Mouse (Mus musculus): ENCODE results near the gene Pepd. TPM values are rescaled to one million over a fixed set of nuclear protein-coding genes. Genes with fewer than 3 reads are reported as not detected.

Pepd gene
- polyA plus RNA-seq, 1 experiment = 4.7 TPM

DNA sequence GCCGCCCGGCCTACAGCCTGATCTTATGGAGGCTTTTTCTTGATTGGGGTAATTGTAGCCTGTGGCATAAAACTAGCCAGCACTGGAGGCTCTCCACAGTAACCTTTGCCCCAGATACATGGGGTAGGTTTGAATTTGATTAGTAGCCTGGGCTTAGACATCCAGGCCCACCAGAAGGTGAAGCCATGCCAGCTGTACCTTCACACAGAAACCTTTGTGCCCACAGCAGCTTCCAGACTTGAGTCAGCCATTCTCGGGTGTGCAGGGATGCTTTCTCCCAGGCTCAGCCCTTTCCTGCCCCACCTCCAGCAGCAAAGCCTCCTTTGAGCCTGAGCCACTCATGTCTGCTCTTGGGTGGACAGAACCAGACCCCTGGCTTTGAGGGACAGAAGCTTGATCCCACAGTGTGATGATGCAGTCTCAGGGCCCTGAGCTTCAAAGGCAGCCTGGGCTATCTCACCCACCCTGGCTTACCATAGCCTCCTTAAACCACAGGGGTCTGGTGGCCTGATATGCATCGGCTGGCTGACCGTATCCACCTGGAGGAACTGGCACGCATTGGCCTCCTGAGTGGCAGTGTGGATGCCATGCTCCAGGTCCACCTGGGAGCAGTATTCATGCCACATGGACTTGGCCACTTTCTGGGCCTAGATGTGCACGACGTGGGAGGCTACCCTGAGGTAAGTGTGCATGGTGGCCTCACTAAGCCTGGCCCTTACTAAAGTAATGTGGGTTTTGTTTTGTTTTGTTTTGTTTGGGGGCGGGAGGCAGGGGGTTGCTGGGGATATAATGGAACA is 128.2 kb downstream of the Pepd start:
- H3K27me3 ChIP-seq (ENCODE audit: control insufficient read depth) = no peaks in the 10 kb centered on the region
- no peaks in the 10 kb centered on the region for H3K9me3 ChIP-seq (ENCODE audit: control insufficient read depth, low read length)
- TF ChIP-seq TAL1 (IDR thresholded peaks at IDR 0.05; ENCODE audit: low read length) = no peak
- TF ChIP-seq GATA1 (IDR thresholded peaks at IDR 0.05; ENCODE audit: low read length) = no peak
- H3K4me3 ChIP-seq (replicated peaks) = no peak overlapping the region
- H3K36me3 ChIP-seq (ENCODE audit: control insufficient read depth) = peaks cover 90% of the 10 kb centered on the region
- peaks cover 10% of the 10 kb centered on the region for H3K4me1 ChIP-seq (ENCODE audit: control insufficient read depth)

- Histone ChIP-seq H3K9me3 (ENCODE audit: control insufficient read depth, low read length) (no peaks in the 10 kb centered on the region), H3K27me3 (ENCODE audit: control insufficient read depth) (no peaks in the 10 kb centered on the region), H3K4me1 (ENCODE audit: control insufficient read depth) (peaks cover 5% of the 10 kb centered on the region), H3K4me3 (replicated peaks) (no peak overlapping the region), H3K36me3 (ENCODE audit: control insufficient read depth) (peaks cover 90% of the 10 kb centered on the region)
- no peak for TF ChIP-seq GATA1 (IDR thresholded peaks at IDR 0.05; ENCODE audit: low read length)
- no peak for TF ChIP-seq TAL1 (IDR thresholded peaks at IDR 0.05; ENCODE audit: low read length)
Observed at GRCm38 (mm10) chr7:35041286-35042208, 129.4 kb downstream of the Pepd start.

GRCm38 (mm10) chr7:35042209-35042554 is 130.0 kb downstream of the Pepd start:
- Histone ChIP-seq H3K4me3 (replicated peaks) (no peak overlapping the region), H3K27me3 (ENCODE audit: control insufficient read depth) (no peaks in the 10 kb centered on the region), H3K36me3 (ENCODE audit: control insufficient read depth) (peaks cover 91% of the 10 kb centered on the region), H3K9me3 (ENCODE audit: control insufficient read depth, low read length) (no peaks in the 10 kb centered on the region), H3K4me1 (ENCODE audit: control insufficient read depth) (peaks cover 8% of the 10 kb centered on the region)
- TF ChIP-seq TAL1 (IDR thresholded peaks at IDR 0.05; ENCODE audit: low read length) (no peak), GATA1 (IDR thresholded peaks at IDR 0.05; ENCODE audit: low read length) (no peak)

DNA sequence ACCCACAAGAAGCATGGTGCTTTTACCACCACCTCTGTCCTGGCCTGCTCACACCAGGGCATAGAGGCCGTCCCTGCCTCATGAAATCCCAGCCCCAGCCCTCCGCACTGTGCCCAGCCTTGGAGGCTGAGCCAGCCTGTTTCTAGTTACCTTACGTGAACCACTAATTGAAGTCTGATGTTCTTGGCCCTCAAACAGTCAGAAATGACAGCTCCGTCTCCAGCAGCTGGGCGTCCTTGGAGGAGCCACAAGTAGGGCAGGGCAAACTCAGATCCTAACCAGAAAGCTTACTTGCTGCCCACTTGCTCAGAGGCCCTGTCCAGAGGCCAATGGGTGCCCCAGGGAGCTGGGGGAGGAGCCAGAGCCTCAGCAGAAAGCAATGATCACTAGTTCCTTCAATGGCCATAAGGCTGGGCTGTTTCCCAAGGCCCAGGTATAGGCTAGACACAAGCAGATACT is 130.6 kb downstream of the Pepd start:
- no peaks in the 10 kb centered on the region for H3K9me3 ChIP-seq (ENCODE audit: control insufficient read depth, low read length)
- H3K27me3 ChIP-seq (ENCODE audit: control insufficient read depth) = no peaks in the 10 kb centered on the region
- H3K4me1 ChIP-seq (ENCODE audit: control insufficient read depth) = peaks cover 9% of the 10 kb centered on the region
- no peak overlapping the region for H3K4me3 ChIP-seq (replicated peaks)
- no peak for TF ChIP-seq TAL1 (IDR thresholded peaks at IDR 0.05; ENCODE audit: low read length)
- peaks cover 91% of the 10 kb centered on the region for H3K36me3 ChIP-seq (ENCODE audit: control insufficient read depth)

DNA sequence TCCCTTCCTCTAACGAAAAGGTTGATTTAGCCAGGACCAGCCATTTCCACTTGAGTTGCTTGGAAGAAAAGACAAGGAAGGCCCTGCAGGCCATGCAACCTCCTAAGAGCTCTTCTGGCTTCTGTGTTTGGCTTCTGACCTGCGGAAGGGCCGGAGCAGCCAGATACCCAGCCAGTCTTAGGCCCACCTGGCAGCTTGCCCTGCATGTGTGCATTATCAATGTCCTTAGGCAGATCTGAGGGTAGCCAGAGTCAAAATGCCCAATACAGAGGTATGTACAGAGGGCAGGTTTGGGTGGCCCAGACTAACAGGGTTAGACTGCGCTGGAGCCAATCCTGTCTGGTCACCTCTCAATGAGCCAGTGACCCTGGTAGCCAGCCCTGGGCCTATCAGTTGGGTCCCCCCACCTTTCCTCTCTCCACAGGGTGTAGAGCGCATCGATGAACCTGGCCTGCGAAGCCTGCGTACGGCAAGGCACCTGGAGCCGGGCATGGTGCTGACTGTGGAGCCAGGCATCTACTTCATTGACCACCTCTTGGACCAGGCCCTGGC is 131.2 kb downstream of the Pepd start:
- TF ChIP-seq TAL1 (IDR thresholded peaks at IDR 0.05; ENCODE audit: low read length) (no peak), GATA1 (IDR thresholded peaks at IDR 0.05; ENCODE audit: low read length) (no peak)
- no peaks in the 10 kb centered on the region for H3K27me3 ChIP-seq (ENCODE audit: control insufficient read depth)
- H3K4me3 ChIP-seq (replicated peaks) = no peak overlapping the region
- H3K4me1 ChIP-seq (ENCODE audit: control insufficient read depth) = peaks cover 9% of the 10 kb centered on the region
- H3K36me3 ChIP-seq (ENCODE audit: control insufficient read depth) = peaks cover 91% of the 10 kb centered on the region
- H3K9me3 ChIP-seq (ENCODE audit: control insufficient read depth, low read length) = no peaks in the 10 kb centered on the region

GRCm38 (mm10) chr7:35044719-35045118 is 132.5 kb downstream of the Pepd start:
- no peaks in the 10 kb centered on the region for H3K9me3 ChIP-seq (ENCODE audit: control insufficient read depth, low read length)
- peaks cover 97% of the 10 kb centered on the region for H3K36me3 ChIP-seq (ENCODE audit: control insufficient read depth)
- H3K4me1 ChIP-seq (ENCODE audit: control insufficient read depth) = peaks cover 9% of the 10 kb centered on the region
- H3K4me3 ChIP-seq (replicated peaks) = no peak overlapping the region
- TF ChIP-seq TAL1 (IDR thresholded peaks at IDR 0.05; ENCODE audit: low read length) = no peak
- no peak for TF ChIP-seq GATA1 (IDR thresholded peaks at IDR 0.05; ENCODE audit: low read length)
- H3K27me3 ChIP-seq (ENCODE audit: control insufficient read depth) = no peaks in the 10 kb centered on the region

DNA sequence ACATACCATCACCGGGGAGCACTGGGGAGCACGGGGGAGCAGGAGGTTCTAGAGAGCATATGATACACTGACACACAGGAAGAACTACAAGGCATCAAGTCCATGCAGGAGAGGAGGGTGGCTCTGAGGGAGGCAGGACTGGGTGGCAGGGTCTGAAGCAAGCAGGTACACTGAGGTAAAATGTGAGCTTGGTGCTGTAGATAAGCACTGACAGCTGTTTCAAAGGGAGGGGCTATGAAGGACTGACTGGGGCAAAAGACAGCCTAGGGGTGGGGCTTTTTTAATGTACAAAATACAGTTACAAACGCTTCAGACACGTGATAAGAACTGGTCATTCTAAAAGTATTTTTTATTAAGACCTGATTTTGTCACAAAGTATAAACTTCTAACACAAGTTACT is 133.9 kb downstream of the Pepd start:
- Histone ChIP-seq H3K27me3 (ENCODE audit: control insufficient read depth) (no peaks in the 10 kb centered on the region), H3K4me3 (replicated peaks) (no peak overlapping the region), H3K4me1 (ENCODE audit: control insufficient read depth) (peaks cover 13% of the 10 kb centered on the region), H3K36me3 (ENCODE audit: control insufficient read depth) (peaks cover 100% of the 10 kb centered on the region), H3K9me3 (ENCODE audit: control insufficient read depth, low read length) (no peaks in the 10 kb centered on the region)
- no peak for TF ChIP-seq TAL1 (IDR thresholded peaks at IDR 0.05; ENCODE audit: low read length)

DNA sequence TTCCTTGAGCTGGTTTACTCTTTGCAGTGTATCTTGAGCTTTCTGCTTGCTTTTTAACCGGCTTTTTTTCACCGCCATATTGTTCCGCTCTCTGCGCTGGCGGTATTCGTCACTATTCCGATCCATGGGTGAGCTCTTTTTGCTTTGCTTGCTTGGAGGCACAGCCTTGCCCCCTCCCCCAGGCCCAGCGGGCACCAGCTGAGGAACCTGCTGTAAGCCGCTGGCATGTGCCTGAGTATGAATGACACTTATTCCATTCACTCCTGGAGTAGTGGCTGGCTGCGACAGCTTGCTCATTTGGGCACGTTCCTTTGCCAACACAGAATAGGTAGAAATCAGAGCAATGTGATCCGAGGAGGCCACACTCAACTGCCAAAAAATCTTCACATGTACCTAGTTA is 138.4 kb downstream of the Pepd start:
- no peak overlapping the region for H3K4me3 ChIP-seq (replicated peaks)
- TF ChIP-seq TAL1 (IDR thresholded peaks at IDR 0.05; ENCODE audit: low read length) (no peak), GATA1 (IDR thresholded peaks at IDR 0.05; ENCODE audit: low read length) (no peak)
- no peaks in the 10 kb centered on the region for H3K9me3 ChIP-seq (ENCODE audit: control insufficient read depth, low read length)
- H3K27me3 ChIP-seq (ENCODE audit: control insufficient read depth) = no peaks in the 10 kb centered on the region
- peaks cover 82% of the 10 kb centered on the region for H3K36me3 ChIP-seq (ENCODE audit: control insufficient read depth)
- peaks cover 30% of the 10 kb centered on the region for H3K4me1 ChIP-seq (ENCODE audit: control insufficient read depth)

DNA sequence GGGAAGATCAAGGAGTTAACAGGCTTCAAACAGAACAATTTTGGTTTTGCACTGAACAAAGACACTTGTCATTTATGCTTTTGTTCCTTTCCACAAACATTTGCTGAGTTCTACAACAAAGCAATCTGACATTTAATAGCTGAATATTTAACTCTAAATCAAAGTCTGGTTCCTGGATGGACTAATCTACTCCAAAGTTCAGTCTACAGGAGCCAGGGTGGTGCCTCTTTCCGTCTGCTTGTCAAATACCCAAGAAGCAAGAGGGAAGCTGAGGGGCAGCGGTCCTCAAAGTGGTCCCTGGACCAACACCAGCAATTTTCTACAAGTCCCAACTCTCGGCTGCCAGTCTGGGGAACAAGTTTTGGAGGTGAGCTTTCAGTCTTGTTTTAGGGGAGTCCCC is 141.0 kb downstream of the Pepd start:
- peaks cover 56% of the 10 kb centered on the region for H3K36me3 ChIP-seq (ENCODE audit: control insufficient read depth)
- TF ChIP-seq GATA1 (IDR thresholded peaks at IDR 0.05; ENCODE audit: low read length) = no peak
- no peaks in the 10 kb centered on the region for H3K27me3 ChIP-seq (ENCODE audit: control insufficient read depth)
- peaks cover 35% of the 10 kb centered on the region for H3K4me1 ChIP-seq (ENCODE audit: control insufficient read depth)
- no peaks in the 10 kb centered on the region for H3K9me3 ChIP-seq (ENCODE audit: control insufficient read depth, low read length)
- no peak overlapping the region for H3K4me3 ChIP-seq (replicated peaks)
